Mouse (Mus musculus): ENCODE measurements at regions not wholly inside any gene's neighbourhood (a gene's known extent, or its start where the extent isn't known, plus 50 kb on each side); places are given as distances from the start of the nearest gene placed in this dataset.

- H3K9ac ChIP-seq = no peak overlapping the region
- H3K4me2 ChIP-seq = no peak overlapping the region
- no peak overlapping the region for H3K27ac ChIP-seq (ENCODE audit: poor library complexity, severe bottlenecking)
- no peak overlapping the region for H3K4me3 ChIP-seq
- H3K36me3 ChIP-seq = no peaks in the 10 kb centered on the region
- no peaks in the 10 kb centered on the region for H3K4me1 ChIP-seq (replicated peaks)
- no peaks in the 10 kb centered on the region for H3K27me3 ChIP-seq (replicated peaks)
- H3K9me3 ChIP-seq (replicated peaks) = no peaks in the 10 kb centered on the region
- 69% methylated on average over 2 of the region's 2 CpGs for WGBS
- no peak for ATAC-seq (ENCODE audit: insufficient number of reproducible peaks, low FRiP score)
These were observed 76.6 kb upstream of the Fhl2 start for GRCm38 (mm10) chr1:43273236-43273868.

DNA sequence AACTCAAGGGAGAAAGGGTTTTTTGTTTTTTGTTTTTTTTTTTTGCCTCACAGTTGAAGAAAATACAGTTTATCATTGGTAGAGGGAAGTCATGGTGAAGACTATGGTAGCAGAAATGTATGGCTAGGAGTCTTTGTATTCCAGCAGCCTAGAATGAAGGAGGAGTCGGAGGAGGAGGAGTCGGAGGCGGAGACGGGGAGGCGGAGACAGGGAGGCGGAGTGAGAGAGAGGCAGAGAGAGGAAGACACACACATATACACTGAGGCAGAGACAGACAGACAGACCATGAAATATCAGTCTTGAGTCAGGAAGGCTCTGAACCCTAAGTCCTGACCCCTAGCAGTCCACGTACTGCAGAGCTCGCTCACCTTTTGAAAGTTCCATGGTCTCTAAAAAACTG is 95.0 kb upstream of the Fhl2 start:
- Histone ChIP-seq H3K9me3 (replicated peaks) (no peaks in the 10 kb centered on the region), H3K27ac (ENCODE audit: poor library complexity, severe bottlenecking) (no peak overlapping the region), H3K4me3 (no peak overlapping the region), H3K4me1 (replicated peaks) (no peaks in the 10 kb centered on the region), H3K9ac (no peak overlapping the region), H3K36me3 (no peaks in the 10 kb centered on the region), H3K4me2 (no peak overlapping the region), H3K27me3 (replicated peaks) (no peaks in the 10 kb centered on the region)
- no peak for ATAC-seq (ENCODE audit: insufficient number of reproducible peaks, low FRiP score)
- 83% methylated on average over 8 of the region's 8 CpGs for WGBS

- H3K27me3 ChIP-seq (replicated peaks) = no peaks in the 10 kb centered on the region
- no peak overlapping the region for H3K27ac ChIP-seq (ENCODE audit: poor library complexity, severe bottlenecking)
- H3K4me2 ChIP-seq = no peak overlapping the region
- H3K4me3 ChIP-seq = no peak overlapping the region
- WGBS = 78% methylated on average over 2 of the region's 2 CpGs
- H3K9ac ChIP-seq = no peak overlapping the region
- H3K36me3 ChIP-seq = no peaks in the 10 kb centered on the region
- H3K9me3 ChIP-seq (replicated peaks) = no peaks in the 10 kb centered on the region
- no peak for ATAC-seq (ENCODE audit: insufficient number of reproducible peaks, low FRiP score)
- no peaks in the 10 kb centered on the region for H3K4me1 ChIP-seq (replicated peaks)
These were observed 95.8 kb upstream of the Fhl2 start for GRCm38 (mm10) chr1:43292561-43292960.

GRCm38 (mm10) chr1:43294221-43295012 is 97.6 kb upstream of the Fhl2 start:
- ATAC-seq (ENCODE audit: insufficient number of reproducible peaks, low FRiP score) = no peak
- Histone ChIP-seq H3K9ac (no peak overlapping the region), H3K9me3 (replicated peaks) (no peaks in the 10 kb centered on the region), H3K27ac (ENCODE audit: poor library complexity, severe bottlenecking) (no peak overlapping the region), H3K4me3 (no peak overlapping the region), H3K27me3 (replicated peaks) (no peaks in the 10 kb centered on the region), H3K36me3 (no peaks in the 10 kb centered on the region), H3K4me1 (replicated peaks) (no peaks in the 10 kb centered on the region), H3K4me2 (no peak overlapping the region)
- 76% methylated on average over 11 of the region's 11 CpGs for whole genome bisulfite sequencing

- no peak for ATAC-seq (ENCODE audit: insufficient number of reproducible peaks, low FRiP score)
These were observed 100.8 kb upstream of the Fhl2 start for GRCm38 (mm10) chr1:43297579-43297978.

DNA sequence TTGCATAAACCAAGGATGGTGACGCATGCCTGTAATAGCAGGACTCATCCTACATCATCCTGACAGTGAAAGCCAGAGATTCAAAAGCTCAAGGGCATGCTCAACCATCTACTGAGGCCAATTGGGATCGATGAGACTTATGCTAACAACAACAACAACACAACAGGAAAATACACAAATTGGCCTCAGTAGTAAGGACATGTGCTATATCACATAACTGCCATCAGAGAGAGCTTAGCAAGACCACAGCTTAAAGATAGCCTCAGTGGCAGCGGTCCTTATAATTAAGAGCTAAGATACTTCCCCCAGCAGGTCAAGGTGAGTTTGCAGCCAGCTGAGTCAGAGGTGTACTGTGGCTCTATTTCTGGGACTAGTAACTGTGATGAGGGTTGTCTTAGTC is 102.0 kb upstream of the Fhl2 start:
- Histone ChIP-seq H3K9ac (no peak overlapping the region), H3K4me1 (replicated peaks) (peaks cover 12% of the 10 kb centered on the region; the same call in 1 of the 2 replicates), H3K27me3 (replicated peaks) (no peaks in the 10 kb centered on the region), H3K9me3 (replicated peaks) (no peaks in the 10 kb centered on the region), H3K36me3 (no peaks in the 10 kb centered on the region), H3K4me2 (no peak overlapping the region), H3K27ac (ENCODE audit: poor library complexity, severe bottlenecking) (no peak overlapping the region), H3K4me3 (no peak overlapping the region)
- ATAC-seq (ENCODE audit: insufficient number of reproducible peaks, low FRiP score) = no peak
- 81% methylated on average over 3 of the region's 3 CpGs for WGBS

More at GRCm38 (mm10) chr1:43297579-43297978, 100.8 kb upstream of the Fhl2 start:
- no peak overlapping the region for H3K4me3 ChIP-seq
- no peaks in the 10 kb centered on the region for H3K36me3 ChIP-seq
- no peaks in the 10 kb centered on the region for H3K9me3 ChIP-seq (replicated peaks)
- H3K9ac ChIP-seq = no peak overlapping the region
- H3K27ac ChIP-seq (ENCODE audit: poor library complexity, severe bottlenecking) = no peak overlapping the region
- peaks cover 10% of the 10 kb centered on the region; the same call in 1 of the 2 replicates for H3K4me1 ChIP-seq (replicated peaks)
- H3K4me2 ChIP-seq = no peak overlapping the region
- no peaks in the 10 kb centered on the region for H3K27me3 ChIP-seq (replicated peaks)
- 45% methylated on average over 2 of the region's 2 CpGs for WGBS

DNA sequence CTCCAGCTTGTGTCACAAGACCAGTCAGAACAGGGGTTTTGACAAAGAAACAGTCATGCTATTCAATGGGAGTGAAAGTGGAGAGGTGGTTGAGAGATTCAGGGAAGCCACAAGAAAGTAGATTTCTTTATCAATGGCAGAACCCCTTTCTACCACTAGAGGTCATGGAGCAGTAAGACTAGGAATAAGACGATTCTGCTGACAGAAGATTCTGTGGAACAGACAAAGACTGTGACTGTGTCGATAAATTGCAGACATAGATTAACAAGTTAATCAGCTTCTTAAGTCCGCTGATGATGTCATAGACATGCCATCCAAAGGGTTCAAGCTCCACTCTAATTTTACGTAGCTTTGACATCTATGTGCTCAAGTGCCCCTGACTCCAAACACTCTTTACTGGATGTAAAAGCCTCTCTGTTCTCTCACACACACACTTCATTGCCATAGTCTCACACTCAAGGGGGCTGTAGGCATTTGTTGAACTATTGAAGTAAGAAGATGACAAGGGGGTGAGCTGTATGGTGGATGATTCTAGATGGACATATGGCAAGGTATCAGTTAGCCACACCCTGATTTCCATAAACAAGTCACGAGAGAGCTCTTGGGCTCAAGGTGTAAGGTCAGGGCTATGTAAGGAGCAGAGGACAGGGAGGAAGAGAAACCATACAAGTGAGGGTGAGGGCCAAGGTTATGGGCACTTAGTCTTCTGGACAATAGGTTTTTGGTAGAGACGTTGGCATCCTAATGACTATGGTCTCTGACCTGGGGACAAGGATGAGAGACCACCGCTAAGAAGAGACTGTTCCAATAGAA is 102.9 kb upstream of the Fhl2 start:
- no peak for ATAC-seq (ENCODE audit: insufficient number of reproducible peaks, low FRiP score)
- Histone ChIP-seq H3K4me1 (replicated peaks) (peaks cover 12% of the 10 kb centered on the region; the same call in 1 of the 2 replicates), H3K27me3 (replicated peaks) (no peaks in the 10 kb centered on the region), H3K4me2 (no peak overlapping the region), H3K9ac (no peak overlapping the region), H3K4me3 (no peak overlapping the region), H3K9me3 (replicated peaks) (no peaks in the 10 kb centered on the region), H3K27ac (ENCODE audit: poor library complexity, severe bottlenecking) (no peak overlapping the region), H3K36me3 (no peaks in the 10 kb centered on the region)
- 49% methylated on average over 7 of the region's 7 CpGs for WGBS

DNA sequence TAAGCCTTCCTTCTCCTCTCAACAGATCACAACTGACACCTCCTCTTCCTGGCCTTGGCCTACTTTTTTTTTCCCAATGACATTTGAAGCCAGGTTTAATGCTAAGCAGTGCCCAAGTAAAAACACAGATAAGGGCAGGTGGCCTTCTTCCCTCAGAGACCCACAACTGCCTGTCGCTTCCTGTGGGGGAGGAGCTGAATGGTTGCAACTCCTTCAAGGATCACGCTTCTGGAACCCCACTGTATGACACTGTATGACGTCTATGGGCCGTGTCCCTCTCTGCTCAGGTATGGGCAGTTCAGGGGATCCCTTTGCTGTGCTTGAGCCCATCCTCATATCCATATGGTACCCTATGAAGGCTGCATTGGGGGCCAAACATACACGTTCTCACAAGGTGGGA is 103.9 kb upstream of the Fhl2 start:
- ATAC-seq (ENCODE audit: insufficient number of reproducible peaks, low FRiP score) = no peak
- H3K27ac ChIP-seq (ENCODE audit: poor library complexity, severe bottlenecking) = no peak overlapping the region
- H3K27me3 ChIP-seq (replicated peaks) = no peaks in the 10 kb centered on the region
- 66% methylated on average over 5 of the region's 5 CpGs for WGBS
- peaks cover 12% of the 10 kb centered on the region; the same call in 1 of the 2 replicates for H3K4me1 ChIP-seq (replicated peaks)
- no peak overlapping the region for H3K4me2 ChIP-seq
- H3K36me3 ChIP-seq = no peaks in the 10 kb centered on the region
- H3K9me3 ChIP-seq (replicated peaks) = no peaks in the 10 kb centered on the region
- no peak overlapping the region for H3K4me3 ChIP-seq
- no peak overlapping the region for H3K9ac ChIP-seq

- Histone ChIP-seq H3K9me3 (replicated peaks) (no peaks in the 10 kb centered on the region), H3K9ac (no peak overlapping the region)
These were observed 105.2 kb upstream of the Fhl2 start for GRCm38 (mm10) chr1:43301866-43302571.

DNA sequence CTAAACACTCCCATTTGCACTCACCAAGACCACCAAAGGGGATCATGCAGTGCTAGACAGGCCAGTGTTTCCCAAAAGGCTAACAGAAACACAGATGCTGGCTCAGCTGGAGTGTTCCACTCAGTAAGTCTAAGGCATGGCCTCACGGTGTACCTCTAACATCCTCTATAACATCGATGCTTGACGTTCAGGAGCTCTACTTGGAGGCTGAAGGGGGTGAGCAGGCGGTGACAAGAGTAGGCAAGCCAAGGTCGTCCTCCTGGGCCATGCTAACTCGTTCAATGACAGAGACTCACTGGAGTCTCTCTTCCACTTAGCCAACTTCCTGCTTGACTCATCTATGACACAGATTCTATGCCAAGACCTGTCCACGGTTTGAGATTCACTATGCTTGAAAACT is 105.9 kb upstream of the Fhl2 start:
- no peaks in the 10 kb centered on the region for H3K36me3 ChIP-seq
- H3K27ac ChIP-seq (ENCODE audit: poor library complexity, severe bottlenecking) = no peak overlapping the region
- no peak overlapping the region for H3K4me2 ChIP-seq
- no peak overlapping the region for H3K4me3 ChIP-seq
- H3K9me3 ChIP-seq (replicated peaks) = no peaks in the 10 kb centered on the region
- no peak overlapping the region for H3K9ac ChIP-seq
- WGBS = 57% methylated on average over 7 of the region's 7 CpGs
- peaks cover 12% of the 10 kb centered on the region; the same call in 1 of the 2 replicates for H3K4me1 ChIP-seq (replicated peaks)
- no peak for ATAC-seq (ENCODE audit: insufficient number of reproducible peaks, low FRiP score)
- H3K27me3 ChIP-seq (replicated peaks) = no peaks in the 10 kb centered on the region

More at GRCm38 (mm10) chr1:43301866-43302571, 105.2 kb upstream of the Fhl2 start:
- no peak for ATAC-seq (ENCODE audit: insufficient number of reproducible peaks, low FRiP score)
- H3K27me3 ChIP-seq (replicated peaks) = no peaks in the 10 kb centered on the region
- no peak overlapping the region for H3K4me2 ChIP-seq
- WGBS = 58% methylated on average over 7 of the region's 7 CpGs
- no peaks in the 10 kb centered on the region for H3K36me3 ChIP-seq
- H3K4me1 ChIP-seq (replicated peaks) = peaks cover 12% of the 10 kb centered on the region; the same call in 1 of the 2 replicates
- H3K27ac ChIP-seq (ENCODE audit: poor library complexity, severe bottlenecking) = no peak overlapping the region
- H3K4me3 ChIP-seq = no peak overlapping the region

Data from heart, embryonic 12.5 days (tissue).